Mouse (Mus musculus): ENCODE results near the gene Scamp2.

Gene Scamp2

DNA sequence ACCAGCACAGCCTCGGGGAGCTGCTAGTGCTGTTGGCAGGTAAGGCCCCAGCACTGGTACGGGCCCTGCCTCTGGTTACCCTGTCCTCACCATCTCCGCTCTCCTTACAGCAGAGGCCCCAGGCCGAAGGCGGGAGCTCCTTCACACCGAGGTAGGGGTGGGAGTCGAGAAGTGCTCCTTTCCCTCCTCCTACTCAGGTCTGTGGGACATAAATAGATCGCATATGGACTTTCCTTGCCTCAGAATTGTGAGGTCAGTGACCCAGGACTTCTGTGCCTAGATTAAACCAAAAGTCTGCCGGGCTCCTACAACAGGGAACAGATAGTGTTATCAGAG, 33.4 kb downstream of the Scamp2 start:
- DNase-seq (ENCODE audit: low spot score): no peak

GRCm38 (mm10) chr9:57597265-57597664, 36.5 kb downstream of the Scamp2 start:
- DNase-seq (ENCODE audit: low spot score): no peak

DNA sequence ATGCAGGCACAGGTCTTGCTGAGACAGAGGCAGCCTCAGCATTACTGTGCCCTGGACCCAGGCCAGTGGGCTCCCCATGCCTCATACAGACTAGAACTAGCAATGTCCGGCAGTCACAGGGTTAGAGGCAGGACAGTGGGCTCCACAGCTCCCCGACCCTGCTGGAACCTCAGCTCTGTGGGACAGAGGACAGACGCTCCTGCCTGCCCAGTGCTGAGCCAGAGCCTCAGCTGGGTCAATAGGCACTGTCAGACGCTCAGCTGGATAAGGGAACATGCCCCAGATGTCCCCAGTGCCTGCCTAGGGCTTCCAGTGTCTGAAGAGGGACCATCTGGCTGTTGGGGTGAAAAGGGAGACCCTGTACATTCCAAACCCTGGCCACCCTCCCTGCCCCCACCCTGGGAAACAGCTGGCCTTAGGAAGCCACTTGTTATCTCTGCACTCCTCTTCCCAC, 37.2 kb downstream of the Scamp2 start:
- no peak for DNase-seq (ENCODE audit: low spot score)

DNA sequence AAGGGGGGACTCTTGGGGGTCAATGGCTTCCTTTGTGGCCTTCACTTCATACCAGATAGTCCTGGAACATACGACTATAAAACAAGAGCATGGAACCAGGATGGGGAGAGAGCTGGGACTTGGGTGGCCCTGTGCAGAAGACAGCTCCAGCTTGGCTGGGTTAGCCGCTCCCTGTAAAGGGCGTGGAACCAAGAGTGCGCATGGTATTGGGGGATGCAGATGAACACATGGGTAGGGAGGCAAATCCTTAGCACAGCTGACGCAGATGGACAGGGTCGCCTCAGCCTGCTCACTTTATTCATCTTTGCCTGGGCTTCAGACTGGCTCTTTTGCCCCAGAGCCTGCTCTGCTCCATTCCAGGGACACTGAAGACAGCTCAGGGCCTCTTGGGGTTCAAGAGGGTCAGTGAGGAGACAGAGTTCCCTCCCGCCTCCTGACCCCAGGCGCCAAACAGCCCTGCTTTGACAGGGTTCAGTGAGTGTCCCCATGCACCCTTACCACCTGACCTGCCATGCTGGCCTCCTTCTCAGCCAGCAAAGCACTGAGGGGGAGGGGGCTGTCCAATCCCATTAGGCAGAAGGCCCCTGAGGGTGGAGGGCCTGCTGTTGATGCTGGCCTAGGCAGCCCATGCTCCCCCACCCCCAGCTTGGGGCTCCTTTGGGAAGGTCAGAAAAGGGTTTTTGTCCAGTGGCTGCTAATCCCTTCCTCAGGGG, 38.3 kb downstream of the Scamp2 start:
- DNase-seq (ENCODE audit: low spot score): no peak

- peak; percentile 75 for DNase-seq (ENCODE audit: low spot score)
These were observed 40.0 kb downstream of the Scamp2 start for GRCm38 (mm10) chr9:57600620-57601352.

DNA sequence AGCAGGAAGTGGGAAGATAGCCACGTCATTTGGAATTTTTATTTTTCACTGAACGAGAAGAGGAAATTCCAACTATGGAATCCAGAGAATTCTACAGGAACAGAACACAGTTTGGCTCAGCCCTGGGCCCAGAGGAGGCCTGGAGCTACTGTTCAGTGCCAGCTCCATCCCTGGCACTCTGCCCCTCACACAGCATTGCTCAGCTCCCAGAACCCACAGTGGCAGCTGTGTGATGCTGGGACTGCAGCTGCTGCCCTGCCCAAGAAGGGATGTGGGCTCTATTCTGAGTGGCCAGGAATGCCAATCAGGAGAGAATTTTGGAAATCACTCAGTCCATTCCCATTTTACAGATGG, 40.6 kb downstream of the Scamp2 start:
- no peak for DNase-seq (ENCODE audit: low spot score)

GRCm38 (mm10) chr9:57602098-57602497, 41.4 kb downstream of the Scamp2 start:
- no peak for DNase-seq (ENCODE audit: low spot score)

GRCm38 (mm10) chr9:57604875-57605274, 44.1 kb downstream of the Scamp2 start:
- no peak for DNase-seq (ENCODE audit: low spot score)

DNA sequence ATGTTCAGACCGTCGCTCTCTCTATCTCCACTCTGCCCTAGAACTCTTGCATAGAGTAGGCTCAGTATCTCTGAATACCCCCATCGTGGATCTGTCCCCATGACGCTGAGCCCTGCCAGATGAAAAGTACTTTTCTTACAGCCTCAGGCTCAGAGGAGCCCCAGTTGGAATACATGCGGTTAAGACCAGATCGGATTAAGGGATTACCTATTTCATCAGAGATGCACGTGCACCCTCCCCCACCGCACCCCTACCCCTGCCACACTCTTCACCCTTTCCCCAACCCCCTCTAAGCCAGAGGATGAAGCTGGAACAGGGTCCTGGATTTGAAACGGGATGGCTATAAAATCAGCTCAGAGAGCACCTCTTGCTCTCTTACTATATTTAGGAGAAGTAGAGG, 44.8 kb downstream of the Scamp2 start:
- no peak for DNase-seq (ENCODE audit: low spot score)

- DNase-seq (ENCODE audit: low spot score): no peak
These were observed 45.6 kb downstream of the Scamp2 start, which contains the start of gene Cplx3 for GRCm38 (mm10) chr9:57606139-57606851. TSS of gene Cplx3 (minus strand) at chr9:57606281.

- no peak for DNase-seq (ENCODE audit: low spot score)
These were observed 49.1 kb downstream of the Scamp2 start for GRCm38 (mm10) chr9:57609803-57610202.

GRCm38 (mm10) chr9:57610359-57610826, 49.6 kb downstream of the Scamp2 start:
- DNase-seq (ENCODE audit: low spot score): no peak

GRCm38 (mm10) chr9:57612587-57612986, 51.8 kb downstream of the Scamp2 start:
- DNase-seq (ENCODE audit: low spot score): no peak

GRCm38 (mm10) chr9:57613975-57614374, 53.2 kb downstream of the Scamp2 start:
- no peak for DNase-seq (ENCODE audit: low spot score)

GRCm38 (mm10) chr9:57614786-57615185, 54.0 kb downstream of the Scamp2 start:
- DNase-seq (ENCODE audit: low spot score): no peak

DNA sequence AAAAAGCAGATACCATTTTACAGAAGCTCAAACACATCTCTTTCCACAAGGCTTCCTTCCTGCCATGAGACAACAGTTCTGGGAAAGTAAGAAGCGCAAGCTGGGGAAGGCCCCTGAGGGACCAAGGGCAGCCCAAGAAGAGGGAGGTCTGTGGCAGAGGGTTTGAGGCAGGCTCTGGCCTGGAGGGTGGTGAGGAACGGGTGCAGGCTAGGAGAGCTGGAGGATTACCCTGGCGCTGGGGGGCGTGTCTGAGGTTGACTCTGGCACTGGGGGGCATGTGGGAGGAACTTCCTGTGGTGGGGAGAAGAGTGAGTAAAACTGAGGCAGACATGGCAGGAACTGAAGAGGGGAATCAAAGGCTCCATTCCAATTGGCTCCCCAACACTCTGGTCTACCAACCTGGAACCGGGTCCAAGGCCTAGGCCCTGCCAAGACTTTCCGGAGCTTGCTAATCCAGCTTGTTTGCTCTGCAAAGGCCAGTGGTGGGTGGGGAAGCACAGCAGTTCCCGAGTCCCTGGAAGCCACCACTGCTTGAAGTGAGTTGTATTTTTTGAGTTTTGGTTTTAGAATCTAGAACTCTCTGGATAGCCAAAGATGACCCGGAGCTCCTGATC, 56.9 kb downstream of the Scamp2 start:
- no peak for DNase-seq (ENCODE audit: low spot score)

DNA sequence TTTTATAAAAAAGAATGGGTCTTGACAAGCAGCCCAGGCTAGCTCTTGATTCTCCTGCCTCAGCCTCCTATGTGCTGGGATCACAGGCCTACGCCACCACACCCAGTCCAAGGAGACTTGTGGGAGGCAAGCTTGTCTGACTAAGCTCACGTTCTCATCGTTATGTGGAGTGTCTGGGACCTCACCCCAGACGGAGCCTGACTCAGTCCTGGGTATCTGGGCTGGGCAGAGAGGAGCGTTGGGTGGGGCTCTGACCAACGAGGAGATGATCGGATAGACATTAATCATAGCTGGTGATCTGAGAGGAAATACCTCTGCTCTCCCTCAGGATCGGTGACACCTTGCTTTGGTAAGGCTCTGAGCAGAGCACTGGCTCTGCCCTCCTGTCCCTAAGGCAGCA, 58.1 kb downstream of the Scamp2 start:
- DNase-seq (ENCODE audit: low spot score): no peak

DNA sequence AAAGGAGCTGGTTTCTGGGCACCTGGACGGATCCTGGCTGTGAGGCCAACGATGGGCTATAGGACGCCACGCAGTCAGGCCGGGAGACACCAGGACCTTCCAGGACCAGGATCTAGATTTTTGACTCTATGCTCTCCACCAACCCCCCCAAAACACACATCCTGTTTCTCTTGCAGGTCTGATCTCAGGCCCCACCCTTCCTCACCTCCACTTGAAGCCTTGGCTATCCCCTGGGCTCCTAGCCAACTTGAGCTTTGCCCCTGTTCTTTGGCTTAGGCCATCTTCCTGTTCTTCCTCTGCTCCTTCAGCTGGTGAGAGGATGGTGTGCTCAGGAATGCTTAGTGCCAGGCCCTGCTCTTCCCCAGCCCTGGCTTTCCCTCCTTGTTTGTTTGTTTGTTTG, 59.9 kb downstream of the Scamp2 start, which contains the start of gene Lman1l:
TSS of gene Lman1l (minus strand) at position 101 of the 400 bp plus-strand sequence.
- DNase-seq (ENCODE audit: low spot score): no peak

DNA sequence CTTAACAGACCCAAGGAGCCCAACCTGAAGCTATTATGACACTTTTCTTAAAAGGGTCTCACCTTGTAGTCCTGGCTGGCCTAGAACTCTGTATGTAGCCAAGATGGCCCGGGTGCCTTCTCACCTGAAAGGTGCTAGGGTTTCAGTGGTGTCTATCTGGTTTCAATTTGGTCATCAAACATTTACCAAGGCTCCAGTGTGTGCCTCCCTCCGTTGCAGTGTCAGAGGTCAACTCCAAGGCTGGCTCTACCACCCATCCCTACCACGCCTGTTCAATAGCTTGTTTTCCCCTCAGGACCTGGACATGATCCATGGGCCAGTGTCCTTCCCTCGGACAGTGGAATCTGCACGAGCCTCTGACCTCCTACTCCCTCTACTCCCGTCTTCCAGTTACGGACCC, 63.6 kb downstream of the Scamp2 start:
- no peak for DNase-seq (ENCODE audit: low spot score)

DNA sequence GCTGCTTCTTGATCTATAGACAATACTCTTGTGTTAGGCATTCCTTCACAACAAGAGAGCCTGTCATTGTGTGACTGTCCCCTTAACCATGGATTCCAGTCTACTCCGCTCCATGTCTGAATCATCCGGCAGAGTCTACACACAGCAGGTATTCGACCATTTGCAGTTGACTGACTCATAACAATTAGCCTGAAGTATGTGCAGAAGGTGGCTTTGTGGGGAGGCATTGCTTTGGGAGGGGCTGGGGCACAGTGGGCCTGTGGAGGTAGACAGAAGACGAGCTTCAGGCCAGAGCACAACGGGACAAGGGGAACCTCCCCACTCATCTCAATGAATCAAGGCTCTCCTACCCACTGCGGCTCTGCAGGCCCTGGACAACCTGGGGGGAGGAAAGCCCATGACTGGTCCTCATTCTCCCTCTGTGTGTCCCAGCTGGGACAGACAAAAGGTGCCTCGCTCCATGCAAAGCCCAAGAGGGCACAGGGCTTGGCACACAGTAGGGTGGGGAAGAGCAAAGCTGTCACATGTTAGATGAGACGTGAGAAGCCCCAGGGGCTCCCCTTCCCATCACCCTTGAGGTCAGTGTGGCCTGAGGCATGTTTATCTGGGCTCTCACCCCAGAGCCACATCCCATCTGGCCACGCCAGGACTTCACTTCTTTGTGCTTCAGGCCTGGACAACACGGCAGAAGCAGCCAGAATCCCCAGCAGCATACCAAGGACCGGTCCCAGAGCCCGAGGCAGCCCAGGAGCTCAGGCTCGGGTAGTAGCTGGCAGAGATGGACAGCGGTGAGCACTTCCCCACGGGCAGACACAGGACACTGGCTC, 65.1 kb downstream of the Scamp2 start:
- DNase-seq (ENCODE audit: low spot score): no peak

- DNase-seq (ENCODE audit: low spot score): no peak
These were observed 66.4 kb downstream of the Scamp2 start for GRCm38 (mm10) chr9:57627191-57627590.

- no peak for DNase-seq (ENCODE audit: low spot score)
These were observed 67.1 kb downstream of the Scamp2 start for GRCm38 (mm10) chr9:57627892-57628291.
